Mouse (Mus musculus) gastrocnemius, adult 2 months (tissue): Measurements from ENCODE around the gene Zfp658. TPM values are rescaled to one million over a fixed set of nuclear protein-coding genes. Genes with fewer than 3 reads are reported as not detected.

Experiments used
- DNase-seq: peaks from one replicate; pipeline ENCODE4 v3.0.0; 2022
- H3K27ac ChIP-seq: fragments of 200-600 bp; 2 replicates; pipeline ENCODE4 v1.8.1; 2022; ENCODE audit warnings: mild to moderate bottlenecking
- H3K4me3 ChIP-seq: fragments of 200-600 bp; 2 replicates; pipeline ENCODE4 v1.8.1; 2022; ENCODE audit warnings: mild to moderate bottlenecking, moderate library complexity
- CTCF ChIP-seq: fragments of 200-600 bp; IDR thresholded peaks from 2 replicates; pipeline ENCODE4 v1.8.1; 2022; ENCODE audit warnings: antibody characterized with exemption, mild to moderate bottlenecking, moderate library complexity
- intact Hi-C: fragments of 180-260 bp; cut with DNase I; formaldehyde crosslinking; loops from one replicate; pipeline ENCODE4 v1.15.1; 2025
- total RNA-seq, 2 experiments: library from RNA; stranded (reverse); gene quantifications; 2 replicates each; pipeline ENCODE4 v1.2.3; 2021

Zfp658 gene
- total RNA-seq, 2 experiments from 2014 or later, result 0.36 to 0.43 TPM

- no peak for DNase-seq
- intact Hi-C loops, result no loop called here
- H3K4me3 ChIP-seq, result no peak overlapping the region
- no peak for TF ChIP-seq CTCF
- H3K27ac ChIP-seq, result no peak overlapping the region
Observed at GRCm38 (mm10) chr7:43548206-43548605, 13.8 kb upstream of the Zfp658 start.

- peak; percentile 31 for DNase-seq
- no peak for TF ChIP-seq CTCF
- 0 out of 2 replicates have a peak overlapping the region, but pooled peaks have one; percentile 24 for H3K27ac ChIP-seq
- no peak overlapping the region for H3K4me3 ChIP-seq
- intact Hi-C loops, result no loop called here
Observed at GRCm38 (mm10) chr7:43553153-43553552, 8.9 kb upstream of the Zfp658 start.

- no peak for TF ChIP-seq CTCF
Observed at GRCm38 (mm10) chr7:43554550-43554949, 7.5 kb upstream of the Zfp658 start.

GRCm38 (mm10) chr7:43555351-43555750 lies 6.7 kb upstream of the Zfp658 start:
- Histone ChIP-seq H3K4me3 (no peak overlapping the region), H3K27ac (no peak overlapping the region)
- intact Hi-C loops, result no loop called here
- no peak for DNase-seq
- no peak for TF ChIP-seq CTCF

More at GRCm38 (mm10) chr7:43554550-43554949, 7.5 kb upstream of the Zfp658 start:
- peak; percentile 59 for DNase-seq
- intact Hi-C loops, result no loop called here
- peak overlapping the region; percentile 2; the same call in 1 of the 2 replicates for H3K27ac ChIP-seq
- no peak overlapping the region for H3K4me3 ChIP-seq

GRCm38 (mm10) chr7:43556901-43557300 lies 5.2 kb upstream of the Zfp658 start:
- no peak for TF ChIP-seq CTCF
- no peak for DNase-seq
- no peak overlapping the region for H3K27ac ChIP-seq
- intact Hi-C loops, result no loop called here
- H3K4me3 ChIP-seq, result no peak overlapping the region

GRCm38 (mm10) chr7:43562651-43563070 lies 605 bp downstream of the Zfp658 start:
- Histone ChIP-seq H3K4me3 (peak overlapping the region; percentile 82), H3K27ac (peak overlapping the region; percentile 76)
- TF ChIP-seq CTCF, result no peak
- no peak for DNase-seq
- intact Hi-C loops, result no loop called here

GRCm38 (mm10) chr7:43563300-43563699 lies 1.2 kb downstream of the Zfp658 start:
- intact Hi-C loops, result no loop called here
- no peak for DNase-seq
- H3K4me3 ChIP-seq, result peak overlapping the region; percentile 82
- 0 out of 2 replicates have a peak overlapping the region, but pooled peaks have one; percentile 76 for H3K27ac ChIP-seq
- no peak for TF ChIP-seq CTCF

- Histone ChIP-seq H3K27ac (no peak overlapping the region), H3K4me3 (no peak overlapping the region)
- intact Hi-C loops, result no loop called here
- DNase-seq, result no peak
- TF ChIP-seq CTCF, result no peak
Observed at GRCm38 (mm10) chr7:43571216-43571615, 9.2 kb downstream of the Zfp658 start.

GRCm38 (mm10) chr7:43579440-43580171 lies 17.6 kb downstream of the Zfp658 start, which contains the start of gene Zfp719:
Zfp719 (plus strand) TSS chr7:43579610.
- H3K4me3 ChIP-seq, result peak within 1 kb of the TSS; percentile 78
- intact Hi-C loops, result loop anchor here (2.0 to 10.0 kb wide), 2 partner anchors 91 to 115 kb away; partner anchors contain the start of gene Vsig10l
- no peak for TF ChIP-seq CTCF
- H3K27ac ChIP-seq, result peak within 1 kb of the TSS; percentile 87
- peak; percentile 93 for DNase-seq

GRCm38 (mm10) chr7:43580526-43580925 lies 18.5 kb downstream of the Zfp658 start:
- intact Hi-C loops, result loop anchor here (2.0 to 10.0 kb wide), 2 partner anchors 90 to 116 kb away; partner anchors contain the start of gene Vsig10l
- peak overlapping the region; percentile 87 for H3K27ac ChIP-seq
- peak overlapping the region; percentile 78 for H3K4me3 ChIP-seq
- DNase-seq, result no peak
- TF ChIP-seq CTCF, result no peak

GRCm38 (mm10) chr7:43584790-43585189 lies 22.7 kb downstream of the Zfp658 start:
- H3K27ac ChIP-seq, result no peak overlapping the region
- intact Hi-C loops, result loop anchor here (10.0 kb wide), 1 partner anchor 120 kb away; the partner anchor contains the start of gene Vsig10l
- TF ChIP-seq CTCF, result peak; percentile 22; the same call in 1 of the 2 replicates
- no peak for DNase-seq
- H3K4me3 ChIP-seq, result no peak overlapping the region

GRCm38 (mm10) chr7:43601884-43602283 lies 39.8 kb downstream of the Zfp658 start:
- TF ChIP-seq CTCF, result no peak
- H3K4me3 ChIP-seq, result no peak overlapping the region
- intact Hi-C loops, result no loop called here
- no peak overlapping the region for H3K27ac ChIP-seq
- no peak for DNase-seq
